Mouse (Mus musculus): ENCODE measurements around the gene Ing1. TPM values are rescaled to one million over a fixed set of nuclear protein-coding genes. Genes with fewer than 3 reads are reported as not detected.
"Not testable (repeated sequence)": the region's sequence is repeated elsewhere in the genome, so short reads cannot be mapped to it uniquely, and the experiment has no call there.

Ing1 gene
- total and polyA plus RNA-seq, 2 experiments = 6.5 to 9.5 TPM

DNA sequence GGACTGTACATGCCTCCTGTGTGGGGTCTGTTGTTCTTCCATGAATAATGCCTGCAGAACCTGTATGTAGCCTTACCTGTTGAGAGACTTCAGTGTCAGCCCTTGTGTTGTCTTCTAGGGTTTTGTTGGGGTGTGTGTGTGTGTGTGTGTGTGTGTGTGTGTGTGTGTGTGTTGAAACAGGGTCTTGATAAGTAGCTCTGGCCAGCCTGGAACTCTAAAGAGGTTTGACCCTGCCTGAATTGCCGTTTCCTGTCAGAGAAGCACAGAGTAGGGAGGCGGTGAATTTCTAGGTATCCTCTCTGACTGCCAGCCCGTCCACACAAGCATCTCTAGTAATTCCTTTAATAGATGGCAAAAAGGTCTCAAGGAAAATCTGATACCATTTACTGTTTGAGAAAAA is 4.1 kb downstream of the Ing1 start:
- Histone ChIP-seq H3K27me3 (ENCODE audit: control insufficient read depth, insufficient read depth, low read length) (no peaks in the 10 kb centered on the region), H3K4me3 (ENCODE audit: insufficient read depth, low read depth, low read length) (no peak overlapping the region), H3K36me3 (ENCODE audit: control insufficient read depth, insufficient read depth, low read length) (peaks cover 9% of the 10 kb centered on the region; the same call in 1 of the 2 replicates), H3K79me2 (ENCODE audit: control insufficient read depth, insufficient read depth, low read length) (peaks cover 21% of the 10 kb centered on the region; the same call in 1 of the 2 replicates), H3K9ac (ENCODE audit: low read depth, low read length) (no peak overlapping the region), H3K4me1 (ENCODE audit: control insufficient read depth, insufficient read depth, low read length) (peaks cover 5% of the 10 kb centered on the region; the same call in 1 of the 2 replicates), H3K27ac (replicated peaks; ENCODE audit: insufficient read depth, low read depth, low read length) (no peak overlapping the region)
- TF ChIP-seq POLR2A (IDR thresholded peaks at IDR 0.05; ENCODE audit: extremely low read depth, insufficient read depth, low read length) = no peak
- no peak for TF ChIP-seq CTCF (IDR thresholded peaks at IDR 0.05; ENCODE audit: low read depth, low read length)
- 71% methylated on average over 3 of the region's 3 CpGs for WGBS
- no peak for DNase-seq (ENCODE audit: extremely low read depth, low read depth, low spot score)

DNA sequence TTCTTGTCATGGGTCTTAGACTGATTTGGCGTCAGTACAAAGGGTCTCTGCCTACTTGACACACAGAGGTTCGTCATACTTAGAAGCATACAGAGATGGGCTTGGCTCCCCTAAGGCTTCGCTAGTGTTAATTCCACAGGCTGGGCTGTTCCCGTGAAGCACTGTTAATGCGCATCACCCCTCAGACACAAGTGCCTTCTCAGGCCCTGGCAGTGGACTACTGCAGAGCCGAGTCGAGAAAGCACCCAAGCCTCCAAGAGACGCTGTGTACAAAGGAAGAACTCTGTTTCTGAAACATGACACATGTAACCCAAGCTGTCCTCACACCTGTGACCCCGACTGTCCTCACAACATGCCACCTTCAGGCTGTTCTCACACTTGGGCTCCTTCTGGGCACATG is 4.8 kb downstream of the Ing1 start:
- 90% methylated on average over 9 of the region's 9 CpGs for WGBS
- H3K27me3 ChIP-seq (ENCODE audit: control insufficient read depth, insufficient read depth, low read length) = no peaks in the 10 kb centered on the region
- H3K4me3 ChIP-seq (ENCODE audit: insufficient read depth, low read depth, low read length) = no peak overlapping the region
- no peak overlapping the region for H3K9ac ChIP-seq (ENCODE audit: low read depth, low read length)
- no peak for TF ChIP-seq CTCF (IDR thresholded peaks at IDR 0.05; ENCODE audit: low read depth, low read length)
- no peak for TF ChIP-seq POLR2A (IDR thresholded peaks at IDR 0.05; ENCODE audit: extremely low read depth, insufficient read depth, low read length)
- H3K27ac ChIP-seq (replicated peaks; ENCODE audit: insufficient read depth, low read depth, low read length) = no peak overlapping the region
- peaks cover 9% of the 10 kb centered on the region; the same call in 1 of the 2 replicates for H3K36me3 ChIP-seq (ENCODE audit: control insufficient read depth, insufficient read depth, low read length)
- DNase-seq (ENCODE audit: extremely low read depth, low read depth, low spot score) = no peak
- peaks cover 21% of the 10 kb centered on the region; the same call in 1 of the 2 replicates for H3K79me2 ChIP-seq (ENCODE audit: control insufficient read depth, insufficient read depth, low read length)
- H3K4me1 ChIP-seq (ENCODE audit: control insufficient read depth, insufficient read depth, low read length) = peaks cover 2% of the 10 kb centered on the region; the same call in 1 of the 2 replicates

DNA sequence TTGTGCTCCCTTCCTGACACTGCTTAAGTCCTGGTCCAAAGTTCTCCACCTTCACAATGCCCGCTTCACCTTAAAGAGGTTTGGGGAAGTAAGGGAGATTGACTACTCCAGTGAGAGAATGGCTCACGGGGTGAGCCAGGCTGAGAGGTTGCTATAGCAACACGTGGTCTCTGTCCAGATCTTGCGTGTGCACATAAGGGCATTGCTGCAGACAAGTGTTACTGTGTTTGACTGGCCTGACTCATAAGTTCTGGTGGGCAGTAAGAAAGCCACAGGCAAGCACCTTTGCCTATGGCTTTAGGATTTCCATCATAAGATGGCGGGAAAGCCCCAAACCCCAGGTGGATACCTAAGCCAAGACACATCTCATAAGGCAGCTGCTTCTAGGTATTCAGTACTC is 8.9 kb downstream of the Ing1 start:
- Histone ChIP-seq H3K4me1 (ENCODE audit: control insufficient read depth, insufficient read depth, low read length) (no peaks in the 10 kb centered on the region), H3K4me3 (ENCODE audit: insufficient read depth, low read depth, low read length) (no peak overlapping the region), H3K27me3 (ENCODE audit: control insufficient read depth, insufficient read depth, low read length) (no peaks in the 10 kb centered on the region), H3K36me3 (ENCODE audit: control insufficient read depth, insufficient read depth, low read length) (peaks cover 9% of the 10 kb centered on the region; the same call in 1 of the 2 replicates), H3K27ac (replicated peaks; ENCODE audit: insufficient read depth, low read depth, low read length) (no peak overlapping the region), H3K79me2 (ENCODE audit: control insufficient read depth, insufficient read depth, low read length) (peaks cover 21% of the 10 kb centered on the region; the same call in 1 of the 2 replicates), H3K9ac (ENCODE audit: low read depth, low read length) (no peak overlapping the region)
- 95% methylated on average over 5 of the region's 5 CpGs for WGBS
- TF ChIP-seq POLR2A (IDR thresholded peaks at IDR 0.05; ENCODE audit: extremely low read depth, insufficient read depth, low read length) (no peak), CTCF (IDR thresholded peaks at IDR 0.05; ENCODE audit: low read depth, low read length) (no peak)
- no peak for DNase-seq (ENCODE audit: extremely low read depth, low read depth, low spot score)

GRCm38 (mm10) chr8:11564721-11565120 is 9.3 kb downstream of the Ing1 start:
- Histone ChIP-seq H3K27me3 (ENCODE audit: control insufficient read depth, insufficient read depth, low read length) (no peaks in the 10 kb centered on the region), H3K4me1 (ENCODE audit: control insufficient read depth, insufficient read depth, low read length) (no peaks in the 10 kb centered on the region), H3K79me2 (ENCODE audit: control insufficient read depth, insufficient read depth, low read length) (peaks cover 18% of the 10 kb centered on the region; the same call in 1 of the 2 replicates), H3K9ac (ENCODE audit: low read depth, low read length) (no peak overlapping the region), H3K36me3 (ENCODE audit: control insufficient read depth, insufficient read depth, low read length) (peaks cover 9% of the 10 kb centered on the region; the same call in 1 of the 2 replicates), H3K4me3 (ENCODE audit: insufficient read depth, low read depth, low read length) (no peak overlapping the region), H3K27ac (replicated peaks; ENCODE audit: insufficient read depth, low read depth, low read length) (no peak overlapping the region)
- WGBS = 94% methylated on average over 7 of the region's 7 CpGs
- TF ChIP-seq CTCF (IDR thresholded peaks at IDR 0.05; ENCODE audit: low read depth, low read length) (no peak), POLR2A (IDR thresholded peaks at IDR 0.05; ENCODE audit: extremely low read depth, insufficient read depth, low read length) (no peak)
- DNase-seq (ENCODE audit: extremely low read depth, low read depth, low spot score) = no peak

GRCm38 (mm10) chr8:11568193-11568592 is 12.8 kb downstream of the Ing1 start:
- 51% methylated on average over 2 of the region's 2 CpGs for WGBS
- H3K9ac ChIP-seq (ENCODE audit: low read depth, low read length); H3K27me3 ChIP-seq (ENCODE audit: control insufficient read depth, insufficient read depth, low read length); H3K4me1 ChIP-seq (ENCODE audit: control insufficient read depth, insufficient read depth, low read length); H3K27ac ChIP-seq (replicated peaks; ENCODE audit: insufficient read depth, low read depth, low read length); H3K4me3 ChIP-seq (ENCODE audit: insufficient read depth, low read depth, low read length); H3K36me3 ChIP-seq (ENCODE audit: control insufficient read depth, insufficient read depth, low read length); DNase-seq (ENCODE audit: extremely low read depth, low read depth, low spot score); H3K79me2 ChIP-seq (ENCODE audit: control insufficient read depth, insufficient read depth, low read length): not testable (repeated sequence)

DNA sequence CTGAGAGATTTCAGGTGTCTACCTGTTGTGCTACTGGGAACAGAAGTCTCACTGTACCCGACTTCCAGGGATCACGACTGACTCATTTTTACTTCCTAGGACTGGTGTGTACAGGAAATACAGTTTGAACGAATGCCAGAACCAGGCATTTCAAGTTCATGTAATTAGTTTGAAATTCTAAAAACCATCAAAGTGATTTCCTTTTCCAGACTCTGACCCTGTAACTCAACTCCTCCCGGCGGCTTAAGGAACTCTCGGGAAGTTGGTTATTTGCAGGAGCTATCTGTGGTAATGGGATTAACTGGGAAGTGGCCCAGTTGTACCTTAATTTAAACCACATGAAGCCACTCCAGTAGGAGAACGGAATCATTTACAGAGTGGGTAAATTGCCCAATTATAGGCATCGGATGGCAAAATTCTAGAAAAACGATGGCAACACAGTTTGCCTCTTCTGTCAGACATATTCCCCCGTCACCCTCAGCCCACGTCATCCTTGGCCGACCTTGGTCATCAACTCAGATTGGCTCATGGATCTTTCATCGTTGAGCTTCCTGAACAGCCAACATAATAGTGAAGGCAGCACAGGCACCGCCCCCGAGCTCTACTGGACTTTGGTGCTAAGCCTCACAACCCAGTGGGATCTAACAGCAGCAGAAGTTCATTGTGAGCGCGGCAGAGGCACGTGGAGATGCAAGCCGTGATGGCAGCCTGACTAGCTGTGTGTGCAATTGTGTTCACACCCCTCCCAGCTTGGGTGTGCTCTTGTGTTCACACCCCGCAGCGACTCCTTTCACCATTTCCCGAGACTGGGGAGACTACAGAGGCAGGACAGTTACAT is 14.1 kb downstream of the Ing1 start:
- TF ChIP-seq POLR2A (IDR thresholded peaks at IDR 0.05; ENCODE audit: extremely low read depth, insufficient read depth, low read length) = no peak
- TF ChIP-seq CTCF (IDR thresholded peaks at IDR 0.05; ENCODE audit: low read depth, low read length) = no peak
- Histone ChIP-seq H3K79me2 (ENCODE audit: control insufficient read depth, insufficient read depth, low read length) (no peaks in the 10 kb centered on the region), H3K36me3 (ENCODE audit: control insufficient read depth, insufficient read depth, low read length) (no peaks in the 10 kb centered on the region), H3K27ac (replicated peaks; ENCODE audit: insufficient read depth, low read depth, low read length) (no peak overlapping the region), H3K4me1 (ENCODE audit: control insufficient read depth, insufficient read depth, low read length) (no peaks in the 10 kb centered on the region), H3K9ac (ENCODE audit: low read depth, low read length) (no peak overlapping the region), H3K4me3 (ENCODE audit: insufficient read depth, low read depth, low read length) (no peak overlapping the region), H3K27me3 (ENCODE audit: control insufficient read depth, insufficient read depth, low read length) (no peaks in the 10 kb centered on the region)
- no peak for DNase-seq (ENCODE audit: extremely low read depth, low read depth, low spot score)
- WGBS = 73% methylated on average over 22 of the region's 22 CpGs

All from liver, adult 2 months (tissue).